Mouse (Mus musculus): ENCODE measurements around the gene Map3k7. TPM values are rescaled to one million over a fixed set of nuclear protein-coding genes. Genes with fewer than 3 reads are reported as not detected.

The Map3k7 gene
- polyA plus RNA-seq, 1 experiment from 2014 or later = 28.8 TPM

DNA sequence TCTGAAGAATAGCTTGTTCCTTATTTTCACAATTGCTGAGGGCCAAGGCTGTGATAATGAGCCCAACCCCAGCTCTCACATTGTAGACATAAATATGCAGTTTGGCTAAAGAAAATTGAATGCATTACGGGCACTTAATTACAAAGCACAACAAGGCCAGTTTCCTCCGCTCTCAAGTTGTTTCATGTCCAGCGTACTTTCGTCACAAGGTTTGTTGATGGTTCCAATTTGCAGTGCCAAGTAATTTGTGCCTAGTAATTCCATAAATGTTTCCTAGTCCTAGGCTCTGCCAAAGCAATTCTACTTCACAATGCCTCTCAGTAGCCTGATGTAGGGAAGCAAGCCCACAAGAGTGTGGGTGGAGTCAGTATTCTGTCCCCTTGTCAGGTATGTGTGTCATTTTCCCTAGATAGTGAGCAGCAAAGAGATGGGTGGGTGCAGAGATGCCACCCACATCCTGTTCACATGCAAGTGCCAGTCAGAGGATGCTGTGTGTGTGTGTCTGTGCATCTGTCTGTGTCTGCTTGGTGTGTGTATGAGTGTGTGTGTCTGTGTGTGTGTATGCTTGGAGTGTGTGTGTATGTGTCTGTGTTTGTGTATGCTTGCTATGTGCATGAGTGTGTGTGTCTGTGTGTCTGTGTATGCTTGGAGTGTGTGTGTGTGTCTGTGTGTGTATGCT, 98.6 kb downstream of the Map3k7 start:
- Histone ChIP-seq H3K4me2 (replicated peaks) (no peak overlapping the region), H3K4me1 (no peaks in the 10 kb centered on the region), H3K36me3 (no peaks in the 10 kb centered on the region), H3K27ac (replicated peaks) (no peak overlapping the region), H3K27me3 (no peaks in the 10 kb centered on the region), H3K9me3 (replicated peaks) (no peaks in the 10 kb centered on the region), H3K4me3 (replicated peaks) (no peak overlapping the region), H3K9ac (no peak overlapping the region)
- ATAC-seq (ENCODE audit: insufficient number of reproducible peaks, low FRiP score, low TSS enrichment, low read depth) = no peak
- WGBS = 64% methylated on average over 4 of the region's 4 CpGs

DNA sequence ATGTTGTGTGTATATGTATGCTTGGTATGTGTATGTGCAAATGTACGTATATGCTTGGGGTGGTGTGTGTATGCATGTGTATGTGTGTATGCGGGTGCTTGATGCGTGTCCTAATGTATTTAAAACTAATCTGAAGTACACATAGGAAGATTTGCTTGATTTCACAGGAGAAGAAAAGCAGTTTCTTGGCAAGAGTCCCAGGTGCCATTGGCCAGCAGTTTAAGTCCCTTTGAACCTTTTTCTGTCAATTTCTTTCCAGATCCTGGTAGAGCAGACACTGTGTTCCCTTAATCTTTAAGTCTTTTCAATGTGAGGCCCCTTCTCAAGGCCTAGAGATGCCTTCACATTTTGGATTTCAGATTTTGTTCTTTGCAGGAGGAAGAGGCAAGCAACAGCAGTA, 99.4 kb downstream of the Map3k7 start:
- Histone ChIP-seq H3K9ac (no peak overlapping the region), H3K27me3 (no peaks in the 10 kb centered on the region), H3K4me3 (replicated peaks) (no peak overlapping the region), H3K9me3 (replicated peaks) (no peaks in the 10 kb centered on the region), H3K36me3 (no peaks in the 10 kb centered on the region), H3K4me2 (replicated peaks) (no peak overlapping the region), H3K4me1 (no peaks in the 10 kb centered on the region), H3K27ac (replicated peaks) (no peak overlapping the region)
- no peak for ATAC-seq (ENCODE audit: insufficient number of reproducible peaks, low FRiP score, low TSS enrichment, low read depth)
- WGBS = 80% methylated on average over 3 of the region's 3 CpGs
